In the genomic region with DNA sequence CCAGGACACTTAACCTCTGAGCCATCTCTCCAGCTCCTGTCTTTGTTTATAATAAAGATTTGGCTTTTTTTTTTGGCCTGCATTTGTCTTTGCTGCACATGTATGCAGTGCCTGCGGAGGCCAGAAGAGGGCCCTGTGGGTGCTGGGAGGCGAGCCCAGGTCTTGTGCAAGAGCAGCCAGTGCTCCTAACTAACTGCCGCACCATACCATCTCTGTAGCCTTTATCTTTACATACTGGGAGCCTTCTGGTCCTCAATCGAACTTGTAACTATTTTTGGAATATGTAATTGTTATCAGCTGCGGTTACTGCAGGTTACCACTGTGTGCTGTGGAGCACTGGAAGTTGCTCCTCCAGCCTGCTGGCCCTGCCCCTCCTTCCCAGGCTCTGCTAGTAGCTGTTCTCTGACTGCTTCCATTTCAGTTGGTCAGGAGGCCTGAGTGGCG, we compare ENCODE assay signal across 8 mouse cellular contexts. TPM values are rescaled to one million over a fixed set of nuclear protein-coding genes. Genes with fewer than 3 reads are reported as not detected.
DNase-seq lines count a peak whose midpoint lies in the region; ATAC-seq lines count a peak whose summit lies in the region.

No protein-coding gene starts in this region.

- H3K4me3 ChIP-seq in heart, embryonic 12.5 days: no peak overlapping the region
- no peak overlapping the region for H3K4me3 ChIP-seq in liver, embryonic 12.5 days

- H3K9ac ChIP-seq in heart, embryonic 12.5 days: 0 out of 2 replicates have a peak overlapping the region, but pooled peaks have one; percentile 34
- H3K9ac ChIP-seq in liver, embryonic 12.5 days: 0 out of 2 replicates have a peak overlapping the region, but pooled peaks have one; percentile 24

- intact Hi-C loops in left cerebral cortex, postnatal 4 days (cut with DNase I): no loop called here

- H3K27ac ChIP-seq in heart, embryonic 12.5 days (ENCODE audit: poor library complexity, severe bottlenecking): peak overlapping the region; percentile 77
- H3K27ac ChIP-seq in liver, embryonic 12.5 days: 0 out of 2 replicates have a peak overlapping the region, but pooled peaks have one; percentile 12

- no peak for ATAC-seq in heart, embryonic 12.5 days (ENCODE audit: insufficient number of reproducible peaks, low FRiP score)
- peak; percentile 51 for ATAC-seq in liver, embryonic 12.5 days
- no peak for ATAC-seq in inflammation-experienced regulatory T-cells, adult 6 months

- peaks cover 30% of the 10 kb centered on the region for H3K36me3 ChIP-seq in heart, embryonic 12.5 days
- peaks cover 59% of the 10 kb centered on the region for H3K36me3 ChIP-seq in liver, embryonic 12.5 days

- WGBS in heart, embryonic 12.5 days: 27% methylated on average over 6 of the region's 6 CpGs
- 14% methylated on average over 6 of the region's 6 CpGs for WGBS in liver, embryonic 12.5 days (ENCODE audit: insufficient replicate concordance)

- H3K4me1 ChIP-seq in heart, embryonic 12.5 days (replicated peaks): peaks cover 62% of the 10 kb centered on the region
- H3K4me1 ChIP-seq in liver, embryonic 12.5 days: peaks cover 70% of the 10 kb centered on the region

- H3K27me3 ChIP-seq in heart, embryonic 12.5 days (replicated peaks): no peaks in the 10 kb centered on the region
- no peaks in the 10 kb centered on the region for H3K27me3 ChIP-seq in liver, embryonic 12.5 days (replicated peaks)

- DNase-seq in left cerebral cortex, postnatal 4 days: peak; percentile 63
- DNase-seq in left cerebral cortex, adult 9 months (ENCODE audit: low spot score in 2 of 2): no peak
- DNase-seq in NIH3T3 (ENCODE audit: low read depth): peak; percentile 85
- DNase-seq in cerebellum, postnatal 25 days: peak; percentile 57 to 74
- peak; percentile 25 to 53 for DNase-seq in spleen, postnatal 14 days (ENCODE audit: low spot score in 2 of 2)

- peak overlapping the region; percentile 13 for H3K4me2 ChIP-seq in heart, embryonic 12.5 days
- peak overlapping the region; percentile 27 for H3K4me2 ChIP-seq in liver, embryonic 12.5 days

- no peaks in the 10 kb centered on the region for H3K9me3 ChIP-seq in heart, embryonic 12.5 days (replicated peaks)
- H3K9me3 ChIP-seq in liver, embryonic 12.5 days (replicated peaks): no peaks in the 10 kb centered on the region

RNA-seq across cellular contexts. Expression of gene Ung, which starts 3.9 kb away (rescaled TPM):
- total RNA-seq in left cerebral cortex, postnatal 4 days (2021): 1 to 10 TPM; 5.6 to 6.0 TPM
- polyA plus RNA-seq in heart, embryonic 12.5 days (2016; fragmentation: Nextera tagmentation; extraction: Ambion mirVana): 60.6 and 60.7 TPM in 2 replicates
- 40.1 and 40.7 TPM in 2 replicates for polyA plus RNA-seq in liver, embryonic 12.5 days (2016; fragmentation: Nextera tagmentation; extraction: Ambion mirVana)
- 1 to 10 TPM; 7.8 to 9.1 (median 8.5) TPM for polyA plus RNA-seq in inflammation-experienced regulatory T-cells, adult 6 months (2017; shearing (Covaris generic))

RNA-seq across cellular contexts. Expression of gene Alkbh2, which starts 6.1 kb away (rescaled TPM):
- 1 to 10 TPM; 6.2 to 6.9 TPM for total RNA-seq in left cerebral cortex, postnatal 4 days (2021)
- 8.7 and 11.0 TPM in 2 replicates for polyA plus RNA-seq in heart, embryonic 12.5 days (2016; fragmentation: Nextera tagmentation; extraction: Ambion mirVana)
- polyA plus RNA-seq in liver, embryonic 12.5 days (2016; fragmentation: Nextera tagmentation; extraction: Ambion mirVana): 8.2 and 8.8 TPM in 2 replicates
- polyA plus RNA-seq in inflammation-experienced regulatory T-cells, adult 6 months (2017; shearing (Covaris generic)): 1 to 10 TPM; 4.3 to 8.4 (median 5.4) TPM

RNA-seq across cellular contexts. Expression of gene Acacb, which starts 12.2 kb away (rescaled TPM):
- 1 to 10 TPM; 2.4 to 3.8 TPM for total RNA-seq in left cerebral cortex, postnatal 4 days (2021)
- 16.1 and 16.9 TPM in 2 replicates for polyA plus RNA-seq in heart, embryonic 12.5 days (2016; fragmentation: Nextera tagmentation; extraction: Ambion mirVana)
- polyA plus RNA-seq in liver, embryonic 12.5 days (2016; fragmentation: Nextera tagmentation; extraction: Ambion mirVana): 0.60 and 0.70 TPM in 2 replicates
- polyA plus RNA-seq in inflammation-experienced regulatory T-cells, adult 6 months (2017; shearing (Covaris generic)): 1 to 10 TPM; 1.3 to 4.5 (median 1.7) TPM

RNA-seq across cellular contexts. Expression of gene Svop, which starts 42.7 kb away (rescaled TPM):
- 100 to 1,000 TPM; 107 to 115 TPM for total RNA-seq in left cerebral cortex, postnatal 4 days (2021)
- 0.06 and 0.15 TPM in 2 replicates for polyA plus RNA-seq in heart, embryonic 12.5 days (2016; fragmentation: Nextera tagmentation; extraction: Ambion mirVana)
- not detected in 2 replicates for polyA plus RNA-seq in liver, embryonic 12.5 days (2016; fragmentation: Nextera tagmentation; extraction: Ambion mirVana)
- not detected for polyA plus RNA-seq in inflammation-experienced regulatory T-cells, adult 6 months (2017; shearing (Covaris generic))

Comparison
In these comparisons a context has a peak if more than half of its experiments do, and no peak if none do; other contexts are left out.
1. DNase-seq: peak in left cerebral cortex, postnatal 4 days (single experiment), NIH3T3 (single experiment), cerebellum, postnatal 25 days (2 of 2) and spleen, postnatal 14 days (2 of 2); none in left cerebral cortex, adult 9 months (0 of 2).